Mouse (Mus musculus) intestine, embryonic 14.5 days (tissue): Measurements from ENCODE around the gene Pde6c. TPM values are rescaled to one million over a fixed set of nuclear protein-coding genes. Genes with fewer than 3 reads are reported as not detected.

Experiments
- ATAC-seq: fragments of 200-750 bp; cut with Nextera tagmentation; replicated peaks from 2 replicates; pipeline ENCODE4 v1.8.0; 2017; ENCODE audit warnings: low read depth, moderate number of reproducible peaks, moderate TSS enrichment, moderate library complexity; ENCODE audit not compliant: low FRiP score, low TSS enrichment
- DNase-seq: peaks from one replicate; pipeline ENCODE4 v3.0.0-alpha.2; 2018; ENCODE audit warnings: low spot score
- H3K27ac ChIP-seq: fragments of 300-500 bp; sonication (generic); 2 replicates; pipeline ENCODE4 v1.5.1; 2014; ENCODE audit warnings: low read depth, mild to moderate bottlenecking, control low read depth
- H3K27me3 ChIP-seq: fragments of 300-500 bp; sonication (generic); replicated peaks from 2 replicates; pipeline ENCODE4 v1.6.1; 2014; ENCODE audit warnings: low read length, control low read depth; ENCODE audit not compliant: control insufficient read depth, insufficient read depth
- H3K36me3 ChIP-seq: fragments of 300-500 bp; sonication (generic); 2 replicates; pipeline ENCODE4 v1.6.1; 2014; ENCODE audit warnings: low read length, control low read depth; ENCODE audit not compliant: control insufficient read depth, insufficient read depth
- H3K4me1 ChIP-seq: fragments of 300-500 bp; sonication (generic); replicated peaks from 2 replicates; pipeline ENCODE4 v1.6.1; 2014; ENCODE audit warnings: low read length, control low read depth, mixed read lengths; ENCODE audit not compliant: control insufficient read depth, insufficient read depth
- H3K4me2 ChIP-seq: fragments of 300-500 bp; sonication (generic); 2 replicates; pipeline ENCODE4 v1.6.1; 2014; ENCODE audit warnings: low read length
- H3K4me3 ChIP-seq: fragments of 300-500 bp; sonication (generic); 2 replicates; pipeline ENCODE4 v1.5.1; 2014; ENCODE audit warnings: low read depth, low read length, control low read depth, mixed read lengths
- H3K9ac ChIP-seq: fragments of 300-500 bp; sonication (generic); 2 replicates; pipeline ENCODE4 v1.6.1; 2014; ENCODE audit warnings: mild to moderate bottlenecking, low read length
- H3K9me3 ChIP-seq: fragments of 300-500 bp; sonication (generic); 2 replicates; pipeline ENCODE4 v1.6.1; 2016; ENCODE audit warnings: low read length, control low read depth; ENCODE audit not compliant: control insufficient read depth
- WGBS: fragments of 180-500 bp; shearing (Covaris S2); extraction: QIAGEN DNeasy Blood & Tissue Kit; methylation state at CpG from one replicate; pipeline ENCODE4 v1.1.7; 2014; 5-methylcytosine and 5-hydroxymethylcytosine counted together
- polyA plus RNA-seq: library from polyadenylated mRNA; unstranded; fragments of >200 nt; fragmentation: Nextera tagmentation; extraction: Ambion mirVana; gene quantifications from 2 replicates; pipeline ENCODE4 v1.2.1, GENCODE M21; 2014

Pde6c gene
- polyA plus RNA-seq, 1 experiment from 2014 or later: 0.08 TPM

- no peak overlapping the region for H3K27ac ChIP-seq
- DNase-seq: no peak
- H3K9me3 ChIP-seq: no peaks in the 10 kb centered on the region
- H3K4me1 ChIP-seq: no peaks in the 10 kb centered on the region
- H3K4me3 ChIP-seq: no peak overlapping the region
- H3K36me3 ChIP-seq: no peaks in the 10 kb centered on the region
- no peak for ATAC-seq
- no peak overlapping the region for H3K9ac ChIP-seq
- 87% methylated on average over 9 of the region's 9 CpGs for WGBS
- H3K27me3 ChIP-seq: no peaks in the 10 kb centered on the region
- no peak overlapping the region for H3K4me2 ChIP-seq
These were observed 47.1 kb downstream of the Pde6c start for GRCm38 (mm10) chr19:38179675-38180074.

GRCm38 (mm10) chr19:38186631-38187344 is 54.2 kb downstream of the Pde6c start:
- WGBS: 88% methylated on average over 5 of the region's 5 CpGs
- no peak overlapping the region for H3K4me2 ChIP-seq
- H3K9ac ChIP-seq: no peak overlapping the region
- no peaks in the 10 kb centered on the region for H3K27me3 ChIP-seq
- no peaks in the 10 kb centered on the region for H3K9me3 ChIP-seq
- H3K36me3 ChIP-seq: peaks cover 19% of the 10 kb centered on the region
- H3K4me3 ChIP-seq: no peak overlapping the region
- no peak for DNase-seq
- H3K27ac ChIP-seq: no peak overlapping the region
- no peak for ATAC-seq
- H3K4me1 ChIP-seq: no peaks in the 10 kb centered on the region

GRCm38 (mm10) chr19:38187345-38187680 is 54.7 kb downstream of the Pde6c start:
- 86% methylated on average over 2 of the region's 2 CpGs for WGBS
- DNase-seq (no peak), ATAC-seq (no peak)
- no peaks in the 10 kb centered on the region for H3K9me3 ChIP-seq
- no peak overlapping the region for H3K4me3 ChIP-seq
- no peak overlapping the region for H3K4me2 ChIP-seq
- H3K27me3 ChIP-seq: no peaks in the 10 kb centered on the region
- peaks cover 19% of the 10 kb centered on the region for H3K36me3 ChIP-seq
- no peak overlapping the region for H3K27ac ChIP-seq
- H3K4me1 ChIP-seq: no peaks in the 10 kb centered on the region
- no peak overlapping the region for H3K9ac ChIP-seq

- DNase-seq (no peak), ATAC-seq (no peak)
- 90% methylated on average over 3 of the region's 3 CpGs for WGBS
- no peak overlapping the region for H3K27ac ChIP-seq
- H3K4me1 ChIP-seq: no peaks in the 10 kb centered on the region
- no peaks in the 10 kb centered on the region for H3K9me3 ChIP-seq
- H3K27me3 ChIP-seq: no peaks in the 10 kb centered on the region
- H3K36me3 ChIP-seq: peaks cover 28% of the 10 kb centered on the region
- H3K4me2 ChIP-seq: no peak overlapping the region
- no peak overlapping the region for H3K4me3 ChIP-seq
- H3K9ac ChIP-seq: no peak overlapping the region
These were observed 58.0 kb downstream of the Pde6c start for GRCm38 (mm10) chr19:38190606-38191005.

GRCm38 (mm10) chr19:38191446-38191845 is 58.9 kb downstream of the Pde6c start:
- DNase-seq (no peak), ATAC-seq (no peak)
- WGBS: 79% methylated on average over 5 of the region's 5 CpGs
- Histone ChIP-seq H3K4me3 (no peak overlapping the region), H3K27me3 (no peaks in the 10 kb centered on the region), H3K36me3 (peaks cover 27% of the 10 kb centered on the region), H3K9me3 (no peaks in the 10 kb centered on the region), H3K27ac (no peak overlapping the region), H3K4me2 (no peak overlapping the region), H3K4me1 (no peaks in the 10 kb centered on the region), H3K9ac (no peak overlapping the region)

- WGBS: 93% methylated on average over 4 of the region's 4 CpGs
- Histone ChIP-seq H3K4me2 (no peak overlapping the region), H3K9ac (no peak overlapping the region), H3K27me3 (no peaks in the 10 kb centered on the region), H3K4me3 (no peak overlapping the region), H3K9me3 (no peaks in the 10 kb centered on the region), H3K27ac (no peak overlapping the region), H3K4me1 (no peaks in the 10 kb centered on the region), H3K36me3 (peaks cover 32% of the 10 kb centered on the region)
- ATAC-seq (no peak), DNase-seq (no peak)
These were observed 62.7 kb downstream of the Pde6c start for GRCm38 (mm10) chr19:38195245-38195644.

GRCm38 (mm10) chr19:38198731-38199130 is 66.2 kb downstream of the Pde6c start:
- Histone ChIP-seq H3K27me3 (no peaks in the 10 kb centered on the region), H3K9me3 (no peaks in the 10 kb centered on the region), H3K4me3 (no peak overlapping the region), H3K4me1 (no peaks in the 10 kb centered on the region), H3K4me2 (no peak overlapping the region), H3K36me3 (peaks cover 30% of the 10 kb centered on the region), H3K9ac (no peak overlapping the region), H3K27ac (no peak overlapping the region)
- WGBS: 80% methylated on average over 5 of the region's 5 CpGs
- ATAC-seq (no peak), DNase-seq (no peak)

- Histone ChIP-seq H3K27me3 (no peaks in the 10 kb centered on the region), H3K4me3 (no peak overlapping the region), H3K9ac (no peak overlapping the region), H3K4me2 (no peak overlapping the region), H3K27ac (no peak overlapping the region), H3K36me3 (peaks cover 18% of the 10 kb centered on the region), H3K9me3 (no peaks in the 10 kb centered on the region), H3K4me1 (no peaks in the 10 kb centered on the region)
- no peak for ATAC-seq
- WGBS: 55% methylated on average over 9 of the region's 9 CpGs
- no peak for DNase-seq
These were observed 74.1 kb downstream of the Pde6c start for GRCm38 (mm10) chr19:38206669-38207068.

GRCm38 (mm10) chr19:38217696-38218095 is 85.1 kb downstream of the Pde6c start:
- no peak overlapping the region for H3K4me2 ChIP-seq
- no peak overlapping the region for H3K4me3 ChIP-seq
- H3K9me3 ChIP-seq: no peaks in the 10 kb centered on the region
- H3K9ac ChIP-seq: no peak overlapping the region
- H3K27me3 ChIP-seq: no peaks in the 10 kb centered on the region
- ATAC-seq (no peak), DNase-seq (no peak)
- no peaks in the 10 kb centered on the region for H3K4me1 ChIP-seq
- WGBS: 99% methylated on average over 3 of the region's 3 CpGs
- no peak overlapping the region for H3K27ac ChIP-seq
- peaks cover 23% of the 10 kb centered on the region for H3K36me3 ChIP-seq
